Mouse (Mus musculus) cortical plate, adult 2 months (tissue): ENCODE measurements around the gene R3hcc1l.

Experiments used
- CTCF ChIP-seq: fragments of 200-500 bp; IDR thresholded peaks from 2 replicates; pipeline ENCODE4 v1.5.1; 2011; ENCODE audit warnings: mild to moderate bottlenecking, control low read depth, low read length; ENCODE audit not compliant: insufficient read depth; ENCODE audit errors: extremely low read depth
- POLR2A ChIP-seq: fragments of 200-500 bp; IDR thresholded peaks from 2 replicates; pipeline ENCODE4 v1.6.1; 2011; ENCODE audit warnings: mild to moderate bottlenecking, low read length, control low read depth; ENCODE audit not compliant: insufficient read depth; ENCODE audit errors: extremely low read depth

DNA sequence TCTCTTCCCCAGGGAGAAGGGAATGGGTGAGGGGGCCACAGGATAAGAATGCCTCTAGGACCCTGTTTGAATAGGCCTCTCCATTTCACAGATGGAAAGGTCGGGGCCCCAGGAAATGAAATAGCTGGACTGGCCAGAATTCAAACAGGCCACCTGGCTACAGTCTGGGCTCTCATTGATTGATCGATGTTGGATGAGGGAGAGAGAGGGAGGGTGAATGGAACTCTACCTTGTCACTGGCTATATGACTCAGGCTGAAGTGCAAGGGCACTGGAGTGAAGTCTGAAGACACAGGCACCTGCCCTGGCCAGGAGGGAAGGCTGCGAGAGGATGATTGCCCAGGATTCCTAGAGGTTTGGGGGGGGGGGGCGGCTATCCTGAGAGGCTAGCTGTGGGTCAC is 93.2 kb downstream of the R3hcc1l start:
- no peak for TF ChIP-seq CTCF
- TF ChIP-seq POLR2A = no peak
